Mouse (Mus musculus): ENCODE measurements at regions not wholly inside any gene's neighbourhood (a gene's known extent, or its start where the extent isn't known, plus 50 kb on each side); places are given as distances from the start of the nearest gene placed in this dataset.
"Not testable (repeated sequence)": the region's sequence is repeated elsewhere in the genome, so short reads cannot be mapped to it uniquely, and the experiment has no call there.

- no peak for DNase-seq (ENCODE audit: low spot score)
Measured at GRCm38 (mm10) chr6:107010785-107011184, 210.9 kb upstream of the Crbn start.

GRCm38 (mm10) chr6:107012938-107013511, 213.1 kb upstream of the Crbn start:
- DNase-seq (ENCODE audit: low spot score), result no peak

- no peak for DNase-seq (ENCODE audit: low spot score)
Measured at GRCm38 (mm10) chr6:107019126-107019525, 219.2 kb upstream of the Crbn start.

DNA sequence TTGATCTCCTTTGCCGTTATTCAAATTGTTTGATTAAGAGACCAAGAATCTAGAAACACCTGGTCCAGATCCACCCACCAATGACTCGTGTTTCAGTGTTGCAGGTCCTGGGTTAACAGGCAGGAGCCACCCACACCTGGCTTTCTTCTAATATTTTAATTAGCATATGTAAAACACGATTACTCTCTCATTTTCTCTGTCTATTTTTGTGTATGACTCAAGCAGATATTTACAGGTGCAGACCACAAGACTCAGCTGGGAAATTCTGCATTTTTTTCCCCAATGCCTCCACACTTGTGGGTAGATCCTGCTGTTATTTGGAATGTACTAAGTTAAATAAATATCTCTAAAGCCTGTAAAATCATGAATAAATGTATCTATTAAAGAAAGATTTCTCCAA, 245.3 kb upstream of the Crbn start:
- DNase-seq (ENCODE audit: low spot score), result no peak

DNA sequence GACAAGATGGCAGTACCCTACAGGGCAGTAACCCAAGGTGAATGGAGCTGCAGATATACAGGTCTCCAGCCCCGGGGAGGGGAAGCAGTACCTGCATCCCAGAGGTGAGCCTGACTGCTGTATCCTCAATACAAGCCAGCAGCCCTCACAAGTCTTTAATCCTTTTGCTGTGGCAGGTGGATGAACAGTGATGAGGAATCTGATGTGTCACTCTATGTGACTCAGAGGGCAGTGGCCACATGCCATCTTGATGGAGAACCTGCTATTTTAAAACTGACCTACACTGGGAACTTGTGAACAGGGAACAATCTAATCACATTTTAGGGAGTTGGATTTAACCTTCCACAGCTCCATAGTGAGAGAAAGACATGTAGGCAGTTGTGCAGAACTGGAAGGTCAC, 251.7 kb upstream of the Crbn start:
- DNase-seq (ENCODE audit: low spot score), result no peak

DNA sequence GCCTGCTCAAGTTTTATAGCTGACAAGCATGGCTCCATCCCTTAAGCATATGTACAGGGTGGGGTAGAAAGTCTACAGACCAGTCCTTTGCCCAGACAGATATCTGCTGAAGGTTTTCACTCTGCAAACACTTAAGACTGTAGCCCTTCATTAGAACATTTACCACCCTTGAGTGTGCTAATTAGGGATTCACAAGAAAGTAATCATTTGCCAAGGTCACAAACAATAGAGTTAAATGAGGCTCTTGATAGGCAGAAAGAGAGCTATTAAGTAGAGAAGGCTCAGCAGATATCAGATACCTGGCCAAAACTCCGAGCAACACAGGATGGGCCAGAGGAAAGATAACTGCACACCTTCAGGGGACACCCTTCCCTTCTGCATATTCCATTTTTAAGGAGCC, 252.3 kb upstream of the Crbn start:
- DNase-seq (ENCODE audit: low spot score), result no peak

DNA sequence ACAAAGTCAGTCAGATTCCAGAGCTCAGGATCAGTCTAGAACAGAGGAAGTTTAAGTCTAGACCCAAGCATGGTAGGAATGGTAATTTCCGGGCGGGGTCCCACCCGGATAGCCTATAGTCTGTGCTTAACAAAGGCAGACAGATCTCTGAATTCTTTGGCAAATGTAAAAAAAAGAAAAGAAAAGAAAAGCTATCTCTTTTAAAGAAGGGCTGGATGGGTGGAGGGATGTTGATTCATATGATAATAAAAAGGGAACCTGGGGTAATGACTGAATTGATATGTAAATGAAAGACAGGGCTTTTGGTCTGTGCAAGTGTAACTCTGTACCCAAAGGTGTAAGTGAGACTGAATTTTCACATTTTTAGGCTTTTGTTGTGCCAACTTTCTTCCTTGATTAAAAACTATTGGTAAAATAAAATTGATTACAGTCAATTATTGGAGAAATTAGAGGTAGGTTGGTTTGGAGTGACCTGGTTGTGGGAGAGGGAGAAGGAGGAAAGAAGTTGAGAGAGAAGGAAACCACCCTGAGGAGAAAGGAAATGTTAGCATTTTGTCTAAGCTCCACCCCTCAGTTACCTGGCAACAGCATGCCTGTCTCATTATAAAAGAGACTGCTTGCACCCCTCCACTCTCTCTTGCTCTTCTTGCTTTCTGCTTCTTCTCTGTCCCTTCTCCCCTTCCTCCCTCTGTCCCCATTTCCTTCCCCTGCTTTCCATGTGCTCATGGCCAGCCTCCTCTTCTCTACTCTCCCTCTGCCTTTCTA, 259.3 kb upstream of the Crbn start:
- no peak for DNase-seq (ENCODE audit: low spot score)

GRCm38 (mm10) chr6:107062886-107063565, 263.1 kb upstream of the Crbn start:
- no peak for DNase-seq (ENCODE audit: low spot score)

GRCm38 (mm10) chr6:107070441-107070840, 270.6 kb upstream of the Crbn start:
- no peak for DNase-seq (ENCODE audit: low spot score)

- no peak for DNase-seq (ENCODE audit: low spot score)
Measured at GRCm38 (mm10) chr6:107092600-107092999, 292.7 kb upstream of the Crbn start.

GRCm38 (mm10) chr6:107128716-107129115, 328.8 kb upstream of the Crbn start:
- no peak for DNase-seq (ENCODE audit: low spot score)

DNA sequence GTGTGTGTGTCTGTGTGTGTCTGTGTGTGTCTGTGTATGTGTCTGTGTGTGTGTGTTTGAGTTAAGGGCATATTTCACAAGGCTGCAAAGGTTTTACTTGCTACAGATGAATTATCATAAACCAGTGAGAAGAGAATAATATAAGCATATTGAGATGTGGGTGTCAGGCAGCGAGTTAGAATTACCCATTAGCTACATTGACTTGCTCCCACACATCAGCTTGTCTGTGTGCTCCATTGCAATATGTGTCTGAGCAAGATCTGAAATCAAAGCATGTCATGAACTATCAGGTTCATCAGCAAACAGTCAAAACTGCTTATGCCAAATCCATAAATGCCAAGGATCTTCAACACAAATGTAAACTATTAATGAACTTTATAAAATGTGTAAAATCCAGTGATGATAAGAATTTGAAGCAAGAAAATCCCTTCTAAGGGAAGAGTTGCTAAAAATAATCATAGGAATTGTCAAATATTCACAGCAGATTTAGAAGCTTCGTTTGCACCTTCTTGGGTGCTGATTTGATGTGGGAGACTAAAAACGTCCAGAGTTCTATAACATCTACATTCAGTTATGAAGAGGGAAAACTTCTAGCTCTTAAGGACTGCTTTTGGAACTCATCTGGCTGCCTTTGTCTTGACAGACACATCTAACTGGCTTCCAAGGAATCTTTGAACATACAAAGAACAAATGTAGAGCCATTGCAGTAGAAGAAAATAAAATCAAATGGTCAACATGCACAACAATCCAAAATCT, 361.7 kb upstream of the Lrrn1 start:
- peak; percentile 30 for DNase-seq (ENCODE audit: low spot score)

- no peak for DNase-seq (ENCODE audit: low spot score)
Measured at GRCm38 (mm10) chr6:107218309-107218708, 311.3 kb upstream of the Lrrn1 start.

GRCm38 (mm10) chr6:107218721-107219120, 310.8 kb upstream of the Lrrn1 start:
- DNase-seq (ENCODE audit: low spot score), result no peak

GRCm38 (mm10) chr6:107222602-107223001, 307.0 kb upstream of the Lrrn1 start:
- no peak for DNase-seq (ENCODE audit: low spot score)

DNA sequence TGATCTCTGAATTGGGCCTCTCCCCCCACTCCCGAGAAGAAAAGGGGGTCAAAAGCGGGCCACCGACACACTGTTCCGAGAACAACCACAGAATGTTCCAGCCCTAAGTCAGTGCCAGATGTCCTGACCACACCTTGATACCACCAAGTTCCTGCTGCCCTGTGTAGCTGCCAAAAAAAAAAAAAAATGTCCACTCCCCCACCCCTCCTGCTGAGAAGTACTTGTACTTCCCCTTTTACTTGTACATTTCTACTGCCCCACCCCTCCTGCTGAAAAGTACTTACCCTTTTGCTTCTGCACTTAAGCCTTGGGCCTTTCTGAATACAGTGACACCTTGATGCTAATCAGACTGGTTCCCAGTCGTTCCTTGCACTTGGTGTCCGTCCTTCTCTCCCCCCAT, 299.7 kb upstream of the Lrrn1 start:
- not testable (repeated sequence) for DNase-seq (ENCODE audit: low spot score)

GRCm38 (mm10) chr6:107237692-107238091, 291.9 kb upstream of the Lrrn1 start:
- DNase-seq (ENCODE audit: low spot score), result no peak

DNA sequence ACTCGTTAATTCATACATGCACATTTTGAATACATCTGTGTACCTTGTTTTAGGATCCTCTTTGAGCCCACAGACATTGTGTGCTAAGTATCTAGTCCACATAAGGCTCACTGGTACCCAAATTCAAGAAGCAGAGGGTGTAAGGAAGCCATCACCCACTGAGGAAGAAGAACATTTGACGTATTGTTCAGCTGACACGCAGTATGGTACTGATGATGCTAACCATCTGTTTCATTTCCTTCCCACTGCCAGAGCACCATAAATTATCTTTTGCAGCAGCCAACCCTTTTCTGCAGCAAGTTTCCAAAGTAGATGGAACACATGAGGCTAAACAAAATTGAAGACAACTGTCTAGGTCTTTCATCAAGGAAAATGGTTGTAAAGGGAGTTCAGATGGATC, 285.6 kb upstream of the Lrrn1 start:
- DNase-seq (ENCODE audit: low spot score), result peak; percentile 22

DNA sequence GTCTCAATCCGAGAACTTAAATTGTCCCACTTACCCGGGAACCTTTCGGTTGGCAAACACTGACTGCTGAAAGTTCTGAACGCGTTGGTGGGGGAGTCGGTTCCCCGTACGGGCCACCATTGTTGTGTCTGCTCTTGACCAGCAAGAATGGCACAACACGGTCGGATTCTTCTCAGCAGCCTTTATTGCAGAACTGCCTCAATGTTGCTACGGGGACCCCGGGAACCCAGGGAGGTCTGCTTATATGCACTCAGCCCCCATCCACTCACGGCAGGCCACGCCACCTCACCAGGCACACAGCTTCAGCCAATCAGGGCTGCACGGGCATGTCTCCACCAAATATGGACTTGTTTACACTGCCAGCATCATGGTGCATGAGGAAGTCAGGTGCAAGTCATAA, 249.2 kb upstream of the Lrrn1 start:
- no peak for DNase-seq (ENCODE audit: low spot score)

DNA sequence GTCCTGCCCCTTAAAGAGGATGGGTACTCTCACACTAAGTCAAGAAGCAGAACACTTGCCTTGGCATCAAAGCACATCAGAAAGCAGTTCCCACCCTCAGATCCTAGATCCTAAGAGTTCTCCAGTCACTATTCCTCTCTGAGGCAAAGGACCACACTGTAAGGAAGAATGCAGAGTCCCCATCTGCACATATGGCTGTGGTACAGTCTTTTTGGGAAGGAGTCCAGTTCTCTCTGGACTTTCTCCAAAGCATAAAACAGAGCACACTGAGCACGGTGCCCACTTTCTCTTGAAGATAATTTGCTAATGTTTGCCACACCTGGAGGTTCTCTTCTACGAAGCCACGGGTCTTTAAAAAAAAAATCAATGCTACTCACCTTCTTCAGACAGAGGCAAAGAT, 238.7 kb upstream of the Lrrn1 start:
- DNase-seq (ENCODE audit: low spot score), result no peak

DNA sequence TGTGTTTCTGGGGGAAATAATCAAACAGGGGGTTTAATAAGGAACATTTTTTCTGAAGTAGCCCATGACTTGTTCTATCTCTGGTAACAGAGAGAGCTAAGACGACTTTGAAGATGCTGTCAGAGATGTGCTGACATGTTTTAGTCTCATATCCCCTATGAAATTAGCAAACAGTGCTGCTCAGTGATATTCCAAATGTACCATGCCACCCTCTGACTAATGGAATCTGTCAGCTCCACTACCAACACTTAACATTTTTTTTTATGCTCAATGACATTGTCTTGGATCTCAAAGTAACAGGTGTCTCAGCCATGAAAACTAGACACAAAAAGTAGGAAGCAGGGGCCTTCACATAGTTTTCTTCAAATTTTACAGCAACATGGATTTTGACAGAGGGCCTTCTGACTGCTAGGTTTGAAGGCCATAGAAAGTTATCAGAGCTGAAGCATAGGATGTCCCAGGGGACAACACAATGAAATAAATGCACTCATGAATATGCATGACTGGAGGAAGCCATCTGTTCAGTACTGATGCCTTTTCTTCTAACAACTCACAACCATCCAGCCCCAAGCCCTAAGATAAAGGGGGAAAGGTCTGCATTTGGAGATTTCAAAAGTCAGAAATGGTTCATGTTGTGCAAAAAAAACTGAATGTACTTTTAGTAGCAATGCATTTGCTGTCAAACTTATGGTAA, 225.7 kb upstream of the Lrrn1 start:
- no peak for DNase-seq (ENCODE audit: low spot score)

GRCm38 (mm10) chr6:107319565-107319964, 210.0 kb upstream of the Lrrn1 start:
- DNase-seq (ENCODE audit: low spot score), result no peak

Measured in left cerebral cortex, adult 11 months (tissue).